Mouse (Mus musculus) kidney, postnatal 0 days (tissue): Measurements from ENCODE around the gene Dcbld1. TPM values are rescaled to one million over a fixed set of nuclear protein-coding genes. Genes with fewer than 3 reads are reported as not detected.
"Not testable (repeated sequence)": the region's sequence is repeated elsewhere in the genome, so short reads cannot be mapped to it uniquely, and the experiment has no call there.

Source experiments
- ATAC-seq: fragments of 200-750 bp; cut with Nextera tagmentation; replicated peaks from 2 replicates; pipeline ENCODE4 v1.8.0; 2017; ENCODE audit warnings: low read depth, moderate number of reproducible peaks, moderate TSS enrichment, moderate library complexity; ENCODE audit not compliant: low FRiP score
- DNase-seq: peaks from one replicate; pipeline ENCODE4 v3.0.0-alpha.2; 2016; ENCODE audit warnings: low spot score
- H3K27ac ChIP-seq: fragments of 300-500 bp; sonication (generic); 2 replicates; pipeline ENCODE4 v1.5.1; 2014; ENCODE audit warnings: mild to moderate bottlenecking
- H3K27me3 ChIP-seq: fragments of 300-500 bp; sonication (generic); 2 replicates; pipeline ENCODE4 v1.6.1; 2014; ENCODE audit warnings: low read length, mixed read lengths; ENCODE audit not compliant: insufficient read depth
- H3K36me3 ChIP-seq: fragments of 300-500 bp; sonication (generic); 2 replicates; pipeline ENCODE4 v1.6.1; 2014; ENCODE audit warnings: low read length, mixed read lengths; ENCODE audit not compliant: insufficient read depth
- H3K4me1 ChIP-seq: fragments of 300-500 bp; sonication (generic); replicated peaks from 2 replicates; pipeline ENCODE4 v1.6.1; 2014; ENCODE audit warnings: antibody characterized with exemption, low read length, mixed read lengths; ENCODE audit not compliant: insufficient read depth
- H3K4me2 ChIP-seq: fragments of 300-500 bp; sonication (generic); 2 replicates; pipeline ENCODE4 v1.6.1; 2014; ENCODE audit warnings: mild to moderate bottlenecking, low read length, moderate library complexity, mixed read lengths
- H3K4me3 ChIP-seq: fragments of 300-500 bp; sonication (generic); replicated peaks from 2 replicates; pipeline ENCODE4 v1.5.1; 2014; ENCODE audit warnings: low read depth, low read length
- H3K9ac ChIP-seq: fragments of 300-500 bp; sonication (generic); 2 replicates; pipeline ENCODE4 v1.6.1; 2014; ENCODE audit warnings: low read depth, low read length
- H3K9me3 ChIP-seq: fragments of 300-500 bp; sonication (generic); replicated peaks from 2 replicates; pipeline ENCODE4 v1.6.1; 2016; ENCODE audit warnings: low read length, inconsistent platforms, mixed read lengths
- CTCF ChIP-seq: IDR thresholded peaks from 2 replicates; pipeline ENCODE4 v1.5.1; 2016; ENCODE audit warnings: antibody characterized with exemption, low read depth, mild to moderate bottlenecking, moderate library complexity
- WGBS: fragments of 180-500 bp; shearing (Covaris S2); extraction: QIAGEN DNeasy Blood & Tissue Kit; methylation state at CpG from one replicate; pipeline ENCODE4 v1.1.7; 2014; 5-methylcytosine and 5-hydroxymethylcytosine counted together
- polyA plus RNA-seq: library from polyadenylated mRNA; unstranded; fragments of >200 nt; fragmentation: Nextera tagmentation; extraction: Ambion mirVana; gene quantifications from 2 replicates; pipeline ENCODE4 v1.2.1, GENCODE M21; 2015

Dcbld1 gene
- polyA plus RNA-seq, 1 experiment from 2014 or later: 23.4 TPM

DNA sequence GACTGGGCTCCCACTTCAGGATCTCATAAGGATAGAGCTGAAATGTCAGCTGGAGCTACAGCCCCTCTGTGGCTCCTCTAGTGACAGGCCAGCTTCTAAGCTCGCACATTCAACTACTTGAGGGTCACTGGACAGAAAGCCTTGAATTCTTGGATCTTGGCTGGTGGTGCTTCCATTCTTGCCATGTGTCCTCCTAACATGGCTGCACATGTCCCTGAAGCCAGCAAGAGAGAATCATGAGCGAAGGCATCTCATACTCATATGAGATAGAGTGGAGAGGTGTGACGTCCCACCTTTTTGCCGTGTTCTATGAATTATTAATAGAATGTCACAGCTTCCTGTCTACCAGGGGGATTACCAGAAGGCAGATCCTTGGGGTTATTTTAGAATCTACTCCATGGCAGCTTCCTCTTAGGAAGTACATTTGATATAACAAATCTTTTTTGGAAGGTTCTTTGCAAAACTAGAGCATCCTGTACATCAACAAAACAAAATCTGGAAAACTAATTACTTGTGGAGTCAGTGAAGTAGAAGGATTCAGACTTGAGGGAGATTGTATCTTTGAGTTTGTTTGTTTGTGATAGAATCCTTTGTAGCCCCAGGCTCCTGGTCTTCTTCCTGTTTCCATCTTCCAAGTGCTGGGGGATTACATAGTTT is 60.6 kb downstream of the Dcbld1 start:
- no peak for TF ChIP-seq CTCF
- DNase-seq (peak; percentile 20), ATAC-seq (no peak)
- no peaks in the 10 kb centered on the region for H3K9me3 ChIP-seq
- no peaks in the 10 kb centered on the region for H3K27me3 ChIP-seq
- WGBS: 83% methylated on average over 4 of the region's 4 CpGs
- H3K36me3 ChIP-seq: no peaks in the 10 kb centered on the region
- H3K4me2 ChIP-seq: no peak overlapping the region
- H3K9ac ChIP-seq: no peak overlapping the region
- 0 out of 2 replicates have a peak overlapping the region, but pooled peaks have one; percentile 6 for H3K27ac ChIP-seq
- no peak overlapping the region for H3K4me3 ChIP-seq
- no peaks in the 10 kb centered on the region for H3K4me1 ChIP-seq

GRCm38 (mm10) chr10:52295934-52296333 is 62.5 kb downstream of the Dcbld1 start:
- WGBS: 87% methylated on average over 2 of the region's 2 CpGs
- Histone ChIP-seq H3K4me2 (no peak overlapping the region), H3K9ac (no peak overlapping the region), H3K4me1 (no peaks in the 10 kb centered on the region), H3K27ac (no peak overlapping the region), H3K4me3 (no peak overlapping the region), H3K27me3 (no peaks in the 10 kb centered on the region), H3K9me3 (no peaks in the 10 kb centered on the region), H3K36me3 (no peaks in the 10 kb centered on the region)
- no peak for TF ChIP-seq CTCF
- ATAC-seq (no peak), DNase-seq (no peak)

- H3K4me3 ChIP-seq, DNase-seq, H3K36me3 ChIP-seq, H3K9me3 ChIP-seq, H3K4me2 ChIP-seq, H3K27ac ChIP-seq, H3K9ac ChIP-seq, ATAC-seq, H3K4me1 ChIP-seq, H3K27me3 ChIP-seq: not testable (repeated sequence)
Measured at GRCm38 (mm10) chr10:52298568-52298967, 65.1 kb downstream of the Dcbld1 start.

GRCm38 (mm10) chr10:52301766-52302165 is 68.3 kb downstream of the Dcbld1 start:
- WGBS: 96% methylated on average over 4 of the region's 4 CpGs
- no peak overlapping the region for H3K9ac ChIP-seq
- no peaks in the 10 kb centered on the region for H3K4me1 ChIP-seq
- no peaks in the 10 kb centered on the region for H3K27me3 ChIP-seq
- H3K9me3 ChIP-seq: no peaks in the 10 kb centered on the region
- no peak for DNase-seq
- ATAC-seq: no peak
- no peak for TF ChIP-seq CTCF
- H3K4me2 ChIP-seq: no peak overlapping the region
- peaks cover 7% of the 10 kb centered on the region; the same call in 1 of the 2 replicates for H3K36me3 ChIP-seq
- H3K27ac ChIP-seq: no peak overlapping the region
- no peak overlapping the region for H3K4me3 ChIP-seq

DNA sequence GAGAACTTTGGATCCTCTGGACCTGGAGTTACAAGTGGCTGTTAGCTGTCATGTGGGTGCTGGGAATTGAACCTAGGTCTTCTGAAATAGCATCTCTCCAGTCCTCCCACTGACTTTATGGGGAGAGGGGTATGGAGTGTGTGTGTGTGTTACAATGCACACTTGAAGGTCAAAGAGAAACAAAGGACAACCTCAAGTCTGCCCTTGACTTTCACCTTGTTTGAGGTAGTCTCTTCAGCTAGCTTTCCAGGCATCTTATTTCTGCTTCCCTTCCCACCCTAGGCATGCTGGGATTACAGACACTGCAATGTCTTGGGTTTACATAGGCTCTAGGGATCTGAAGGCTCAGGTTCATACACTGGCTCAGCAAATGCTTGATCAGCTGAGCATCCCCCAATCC is 68.9 kb downstream of the Dcbld1 start:
- no peak for TF ChIP-seq CTCF
- H3K4me3 ChIP-seq: no peak overlapping the region
- peaks cover 7% of the 10 kb centered on the region; the same call in 1 of the 2 replicates for H3K36me3 ChIP-seq
- H3K27ac ChIP-seq: no peak overlapping the region
- DNase-seq (no peak), ATAC-seq (no peak)
- H3K4me2 ChIP-seq: no peak overlapping the region
- H3K9ac ChIP-seq: no peak overlapping the region
- H3K9me3 ChIP-seq: no peaks in the 10 kb centered on the region
- H3K4me1 ChIP-seq: no peaks in the 10 kb centered on the region
- H3K27me3 ChIP-seq: no peaks in the 10 kb centered on the region

GRCm38 (mm10) chr10:52304574-52304973 is 71.2 kb downstream of the Dcbld1 start:
- no peaks in the 10 kb centered on the region for H3K27me3 ChIP-seq
- 59% methylated on average over 7 of the region's 7 CpGs for WGBS
- H3K4me1 ChIP-seq: 0 out of 2 replicates have a peak, but pooled peaks cover 4% of the 10 kb centered on the region
- H3K27ac ChIP-seq: no peak overlapping the region
- no peaks in the 10 kb centered on the region for H3K9me3 ChIP-seq
- peaks cover 7% of the 10 kb centered on the region; the same call in 1 of the 2 replicates for H3K36me3 ChIP-seq
- no peak overlapping the region for H3K4me2 ChIP-seq
- ATAC-seq (no peak), DNase-seq (no peak)
- no peak overlapping the region for H3K9ac ChIP-seq
- no peak overlapping the region for H3K4me3 ChIP-seq
- TF ChIP-seq CTCF: no peak

DNA sequence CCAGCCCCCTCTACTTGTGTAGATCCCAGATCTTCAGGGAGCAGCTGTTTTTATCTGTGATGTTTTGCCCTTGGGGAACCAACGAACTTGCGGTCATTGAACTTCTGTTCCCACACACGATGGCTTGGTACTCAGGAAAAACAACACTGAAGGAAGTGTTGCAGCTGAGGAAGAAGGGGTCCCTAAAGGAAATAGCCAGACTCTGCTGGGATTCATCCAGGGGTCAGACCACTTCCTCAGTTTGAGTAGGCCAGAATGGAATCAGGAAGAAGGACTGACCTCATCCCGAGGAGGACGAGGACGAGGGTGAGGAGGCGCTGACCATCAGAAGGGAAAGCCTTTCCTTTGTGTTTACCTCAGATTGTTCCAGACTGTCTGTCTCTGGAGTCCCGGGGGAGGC is 75.8 kb downstream of the Dcbld1 start:
- peak; percentile 80 for DNase-seq
- no peak for TF ChIP-seq CTCF
- H3K4me2 ChIP-seq: no peak overlapping the region
- peak; percentile 49; the same call in 1 of the 2 replicates for ATAC-seq
- H3K27ac ChIP-seq: 0 out of 2 replicates have a peak overlapping the region, but pooled peaks have one; percentile 42
- WGBS: 38% methylated on average over 8 of the region's 8 CpGs
- H3K4me1 ChIP-seq: 0 out of 2 replicates have a peak, but pooled peaks cover 6% of the 10 kb centered on the region
- no peaks in the 10 kb centered on the region for H3K9me3 ChIP-seq
- no peak overlapping the region for H3K9ac ChIP-seq
- no peak overlapping the region for H3K4me3 ChIP-seq
- H3K27me3 ChIP-seq: no peaks in the 10 kb centered on the region
- H3K36me3 ChIP-seq: peaks cover 18% of the 10 kb centered on the region; the same call in 1 of the 2 replicates
